Mouse (Mus musculus): Measurements from ENCODE around the gene Ppp1r32. TPM values are rescaled to one million over a fixed set of nuclear protein-coding genes. Genes with fewer than 3 reads are reported as not detected.

The Ppp1r32 gene
- polyA plus RNA-seq (2015; fragmentation: Nextera tagmentation; extraction: Ambion mirVana): 0.17 TPM in 1 of 2 replicates, not detected in the other

DNA sequence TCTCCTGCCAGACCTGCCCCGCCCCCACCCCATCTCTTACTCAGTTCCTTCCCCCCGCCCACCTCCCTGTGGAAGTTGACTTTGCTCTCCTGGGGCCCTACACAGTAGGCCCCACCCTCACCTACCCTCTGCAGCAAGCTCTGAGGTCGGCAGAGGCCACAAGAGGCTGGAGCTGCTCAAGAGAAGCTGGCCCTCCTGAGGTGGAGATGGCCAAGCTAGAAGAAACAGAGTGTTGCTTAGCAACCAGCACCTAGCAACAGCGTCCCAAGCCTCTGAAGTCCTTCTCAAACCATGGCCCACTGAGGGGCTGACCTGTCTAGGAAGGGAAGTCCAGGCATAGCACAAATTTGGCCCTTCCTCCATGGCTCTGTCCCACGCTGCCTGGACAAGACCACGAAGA, at the start of gene Ppp1r32:
Gene Ppp1r32 (minus strand): TSS at position 226 of the 400 bp plus-strand sequence.

DNA sequence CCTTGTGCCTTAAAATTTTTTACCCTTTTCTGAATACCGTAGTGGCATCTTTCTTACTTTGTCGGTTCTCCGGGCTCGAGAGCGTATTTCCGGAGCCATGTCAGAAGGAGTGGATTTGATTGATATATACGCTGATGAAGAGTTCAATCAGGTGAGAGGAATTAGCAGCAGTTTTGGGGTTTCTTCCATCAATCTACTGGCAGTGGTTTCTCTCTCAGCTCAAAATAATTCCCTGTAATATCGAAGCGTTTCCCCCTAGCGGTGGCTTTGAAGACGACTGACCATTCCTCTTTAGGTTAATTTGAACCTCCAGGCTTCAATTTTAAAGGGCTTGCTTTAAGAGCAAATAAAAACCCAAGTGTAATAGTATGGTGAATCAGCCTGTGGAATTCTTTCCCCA, 43.2 kb upstream of the Ppp1r32 start, which contains the start of gene Sdhaf2:
Gene Sdhaf2 (minus strand): TSS at position 233 of the 400 bp plus-strand sequence.

DNA sequence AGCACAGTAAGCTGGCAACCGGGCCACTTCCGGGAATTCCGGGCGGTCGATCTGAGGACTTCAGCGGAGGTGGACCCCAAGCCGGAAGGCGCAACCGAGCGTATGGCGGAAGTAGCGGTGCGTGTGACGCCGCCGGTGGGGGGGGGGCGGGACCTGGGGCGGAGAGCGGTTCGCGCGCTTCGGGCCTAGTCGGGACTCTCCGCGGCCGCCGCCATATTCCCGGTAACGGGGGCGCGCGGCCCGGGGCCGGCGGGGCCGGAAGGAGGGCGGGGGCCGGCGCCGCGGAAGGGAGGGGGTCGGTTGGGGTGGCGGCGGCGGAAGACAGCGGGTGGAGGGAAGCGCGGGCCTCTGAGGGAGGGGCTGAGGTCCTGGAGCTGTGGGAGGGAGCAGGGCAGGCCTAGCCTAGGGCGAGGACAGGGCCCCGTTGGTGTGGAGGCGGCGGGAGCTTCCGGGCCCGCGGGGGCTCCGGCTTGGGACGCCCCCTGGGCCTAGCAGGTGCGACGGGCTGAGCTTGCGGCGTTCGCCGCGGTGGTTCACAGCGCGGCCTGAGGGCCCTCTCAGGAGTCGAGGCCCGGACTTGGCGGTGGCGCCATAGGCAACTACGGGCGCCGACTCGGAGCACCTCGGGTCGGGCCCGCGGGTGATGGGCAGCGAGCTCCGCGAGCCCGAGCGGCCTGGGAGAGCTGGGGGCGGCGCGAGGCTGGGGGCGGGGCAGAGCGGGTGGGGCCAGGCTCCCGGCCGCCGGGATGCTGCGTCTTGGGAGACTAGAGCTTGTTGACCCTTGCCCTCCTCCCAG, 42.6 kb upstream of the Ppp1r32 start, which contains the start of gene Cpsf7:
Gene Cpsf7 (plus strand): TSS at position 161 of the 796 bp plus-strand sequence.

DNA sequence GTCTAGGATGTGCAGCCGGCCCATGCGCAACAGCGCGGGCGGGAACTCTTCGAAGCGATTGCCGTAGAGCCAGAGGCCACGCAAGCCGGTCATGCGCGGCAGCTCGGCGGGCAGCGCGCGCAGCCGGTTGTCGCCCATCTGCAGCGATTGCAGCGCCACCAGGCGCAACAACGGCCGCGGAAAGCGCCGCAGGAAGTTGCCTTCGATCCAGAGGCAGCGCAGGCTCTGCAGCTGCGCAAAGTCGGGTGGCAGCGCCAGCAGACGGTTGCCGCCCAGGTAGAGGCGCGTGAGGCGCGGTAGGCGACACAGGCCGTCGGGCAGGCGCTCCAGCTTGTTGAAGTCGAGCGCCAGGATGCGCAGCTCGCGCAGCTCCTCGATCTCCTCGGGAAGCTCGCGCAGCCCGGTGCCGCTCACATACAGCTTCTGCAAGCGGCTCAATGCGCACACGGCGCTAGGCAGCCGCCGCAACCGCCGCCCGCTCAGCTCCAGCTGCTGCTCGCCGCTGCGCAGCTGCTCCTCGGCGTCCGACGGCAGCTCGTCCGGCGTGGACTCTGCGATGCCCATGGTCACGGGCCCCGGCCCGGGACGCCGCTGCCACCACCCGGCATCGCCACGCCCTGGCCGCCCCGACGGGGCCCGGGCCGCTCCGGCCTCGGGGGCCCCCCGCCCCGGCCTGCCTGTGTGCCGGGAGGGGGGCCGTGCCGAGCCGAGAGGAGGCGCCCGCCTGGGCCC, 25.8 kb downstream of the Ppp1r32 start, which contains the start of gene Lrrc10b:
Gene Lrrc10b (minus strand): TSS at position 722 of the 732 bp plus-strand sequence.

Other genes with a start within 250 kb of the Ppp1r32 start
- 0.06 and 0.13 TPM in 2 replicates for gene Myrf, start 242.2 kb downstream of the Ppp1r32 start, polyA plus RNA-seq (2015; fragmentation: Nextera tagmentation; extraction: Ambion mirVana)
- 1.5 and 1.7 TPM in 2 replicates for gene Dagla, start 178.1 kb downstream of the Ppp1r32 start, polyA plus RNA-seq (2015; fragmentation: Nextera tagmentation; extraction: Ambion mirVana)
- 0.59 and 1.6 TPM in 2 replicates for gene Syt7, start 93.8 kb downstream of the Ppp1r32 start, polyA plus RNA-seq (2015; fragmentation: Nextera tagmentation; extraction: Ambion mirVana)
- 0.12 and 0.28 TPM in 2 replicates for gene Lrrc10b, start 25.5 kb downstream of the Ppp1r32 start, polyA plus RNA-seq (2015; fragmentation: Nextera tagmentation; extraction: Ambion mirVana)
- gene Cpsf7, start 42.3 kb upstream of the Ppp1r32 start, polyA plus RNA-seq (2015; fragmentation: Nextera tagmentation; extraction: Ambion mirVana): 17.2 and 17.3 TPM in 2 replicates
- 44.2 and 47.1 TPM in 2 replicates for gene Sdhaf2, start 43.2 kb upstream of the Ppp1r32 start, polyA plus RNA-seq (2015; fragmentation: Nextera tagmentation; extraction: Ambion mirVana)
- gene Tmem216, start 73.3 kb upstream of the Ppp1r32 start, polyA plus RNA-seq (2015; fragmentation: Nextera tagmentation; extraction: Ambion mirVana): 12.1 and 17.5 TPM in 2 replicates
- 9.1 and 10.6 TPM in 2 replicates for gene Cyb561a3, start 94.2 kb upstream of the Ppp1r32 start, polyA plus RNA-seq (2015; fragmentation: Nextera tagmentation; extraction: Ambion mirVana)
- 7.5 and 9.1 TPM in 2 replicates for gene Tmem138, start 94.4 kb upstream of the Ppp1r32 start, polyA plus RNA-seq (2015; fragmentation: Nextera tagmentation; extraction: Ambion mirVana)
- 177 and 194 TPM in 2 replicates for gene Ddb1, start 122.4 kb upstream of the Ppp1r32 start, polyA plus RNA-seq (2015; fragmentation: Nextera tagmentation; extraction: Ambion mirVana)
- 6.8 and 8.3 TPM in 2 replicates for gene Tkfc, start 122.7 kb upstream of the Ppp1r32 start, polyA plus RNA-seq (2015; fragmentation: Nextera tagmentation; extraction: Ambion mirVana)
- 0.17 and 0.28 TPM in 2 replicates for gene Vwce, start 151.3 kb upstream of the Ppp1r32 start, polyA plus RNA-seq (2015; fragmentation: Nextera tagmentation; extraction: Ambion mirVana)
- gene Pga5, start 195.1 kb upstream of the Ppp1r32 start, polyA plus RNA-seq (2015; fragmentation: Nextera tagmentation; extraction: Ambion mirVana): 0.40 TPM in 1 of 2 replicates, not detected in the other
- gene Vps37c, start 205.8 kb upstream of the Ppp1r32 start, polyA plus RNA-seq (2015; fragmentation: Nextera tagmentation; extraction: Ambion mirVana): 21.6 and 22.5 TPM in 2 replicates

Measured in skeletal muscle tissue, postnatal 0 days (tissue).